Mouse (Mus musculus): ENCODE data around the gene Hspg2. TPM values are rescaled to one million over a fixed set of nuclear protein-coding genes. Genes with fewer than 3 reads are reported as not detected.
"Not testable (repeated sequence)": the region's sequence is repeated elsewhere in the genome, so short reads cannot be mapped to it uniquely, and the experiment has no call there.

Gene Hspg2
- polyA plus RNA-seq (2012; fragmentation: generic; extraction: Trizol), result 108 TPM
- long read RNA-seq, experiment 1, partial matches to known transcripts, result 0 of 8 reads
- long read RNA-seq, experiment 1, other reads (novel, unspliced or antisense), result 8 of 8 reads
- long read RNA-seq, experiment 2, partial matches to known transcripts, result 4 of 7 reads
- long read RNA-seq, experiment 2, other reads (novel, unspliced or antisense), result 3 of 7 reads

- H3K36me3 ChIP-seq (ENCODE audit: control insufficient read depth, insufficient read depth), result peaks cover 14% of the 10 kb centered on the region
- TF ChIP-seq MYOD1 (IDR thresholded peaks at IDR 0.05; ENCODE audit: control insufficient read depth, insufficient read length, low read depth), result no peak
- TF ChIP-seq MAX (IDR thresholded peaks at IDR 0.05), result peak; percentile 27
- peak within 1 kb of the TSS; percentile 83 for H3ac ChIP-seq (ENCODE audit: control insufficient read depth, insufficient read length, low read depth)
- H3K4me3 ChIP-seq (ENCODE audit: insufficient read depth, poor library complexity, severe bottlenecking), result peak within 1 kb of the TSS; percentile 93
- H3K79me3 ChIP-seq (ENCODE audit: low read depth), result peaks cover 45% of the 10 kb centered on the region
- H3K79me2 ChIP-seq (ENCODE audit: control insufficient read depth, insufficient read depth), result peaks cover 50% of the 10 kb centered on the region
- no peaks in the 10 kb centered on the region for H3K27me3 ChIP-seq (ENCODE audit: control insufficient read depth, insufficient read depth, insufficient read length)
Measured at GRCm38 (mm10) chr4:137468260-137469080, at the start of gene Hspg2. Gene Hspg2 (plus strand): TSS chr4:137468769.

GRCm38 (mm10) chr4:137430502-137430901 lies 38.1 kb upstream of the Hspg2 start, which contains the start of gene Cela3b:
Gene Cela3b (minus strand): TSS chr4:137430540.
- no peaks in the 10 kb centered on the region for H3K79me2 ChIP-seq (ENCODE audit: control insufficient read depth, insufficient read depth)
- H3ac ChIP-seq (ENCODE audit: control insufficient read depth, insufficient read length, low read depth), result no peak within 1 kb of the TSS
- no peaks in the 10 kb centered on the region for H3K36me3 ChIP-seq (ENCODE audit: control insufficient read depth, insufficient read depth)
- peaks cover 6% of the 10 kb centered on the region for H3K27me3 ChIP-seq (ENCODE audit: control insufficient read depth, insufficient read depth, insufficient read length)
- H3K79me3 ChIP-seq (ENCODE audit: low read depth), result no peaks in the 10 kb centered on the region
- TF ChIP-seq USF1 (IDR thresholded peaks at IDR 0.05; ENCODE audit: low read depth), result no peak
- no peak for TF ChIP-seq MYOG (IDR thresholded peaks at IDR 0.05; ENCODE audit: control insufficient read depth, extremely low read depth, insufficient read length)
- no peak for TF ChIP-seq MYOD1 (IDR thresholded peaks at IDR 0.05; ENCODE audit: control insufficient read depth, insufficient read length, low read depth)
- TF ChIP-seq CEBPB (IDR thresholded peaks at IDR 0.05; ENCODE audit: low read depth), result no peak
- TF ChIP-seq FOSL1 (IDR thresholded peaks at IDR 0.05; ENCODE audit: insufficient read depth, low read length, poor library complexity, severe bottlenecking), result no peak
- no peak for TF ChIP-seq MAX (IDR thresholded peaks at IDR 0.05)
- TF ChIP-seq CTCF (IDR thresholded peaks at IDR 0.05; ENCODE audit: control insufficient read depth, insufficient read depth, insufficient read length), result no peak
- no peak within 1 kb of the TSS for H3K4me3 ChIP-seq (ENCODE audit: insufficient read depth, poor library complexity, severe bottlenecking)

- not testable (repeated sequence) for H3K27me3 ChIP-seq (ENCODE audit: control insufficient read depth, insufficient read depth, insufficient read length); H3K4me3 ChIP-seq (ENCODE audit: insufficient read depth, poor library complexity, severe bottlenecking); H3ac ChIP-seq (ENCODE audit: control insufficient read depth, insufficient read length, low read depth); H3K79me3 ChIP-seq (ENCODE audit: low read depth); H3K36me3 ChIP-seq (ENCODE audit: control insufficient read depth, insufficient read depth); H3K79me2 ChIP-seq (ENCODE audit: control insufficient read depth, insufficient read depth)
Measured at GRCm38 (mm10) chr4:137432700-137433550, 35.6 kb upstream of the Hspg2 start.

GRCm38 (mm10) chr4:137436979-137437669 lies 31.4 kb upstream of the Hspg2 start:
- Histone ChIP-seq H3K36me3 (ENCODE audit: control insufficient read depth, insufficient read depth) (no peaks in the 10 kb centered on the region), H3K27me3 (ENCODE audit: control insufficient read depth, insufficient read depth, insufficient read length) (no peaks in the 10 kb centered on the region), H3K4me3 (ENCODE audit: insufficient read depth, poor library complexity, severe bottlenecking) (no peak overlapping the region), H3ac (ENCODE audit: control insufficient read depth, insufficient read length, low read depth) (no peak overlapping the region), H3K79me3 (ENCODE audit: low read depth) (no peaks in the 10 kb centered on the region), H3K79me2 (ENCODE audit: control insufficient read depth, insufficient read depth) (no peaks in the 10 kb centered on the region)
- TF ChIP-seq FOSL1 (IDR thresholded peaks at IDR 0.05; ENCODE audit: insufficient read depth, low read length, poor library complexity, severe bottlenecking) (no peak), USF1 (IDR thresholded peaks at IDR 0.05; ENCODE audit: low read depth) (no peak), CEBPB (IDR thresholded peaks at IDR 0.05; ENCODE audit: low read depth) (no peak), MYOG (IDR thresholded peaks at IDR 0.05; ENCODE audit: control insufficient read depth, extremely low read depth, insufficient read length) (no peak), CTCF (IDR thresholded peaks at IDR 0.05; ENCODE audit: control insufficient read depth, insufficient read depth, insufficient read length) (no peak), MAX (IDR thresholded peaks at IDR 0.05) (no peak), MYOD1 (IDR thresholded peaks at IDR 0.05; ENCODE audit: control insufficient read depth, insufficient read length, low read depth) (no peak)

GRCm38 (mm10) chr4:137438842-137439241 lies 29.7 kb upstream of the Hspg2 start:
- no peaks in the 10 kb centered on the region for H3K79me2 ChIP-seq (ENCODE audit: control insufficient read depth, insufficient read depth)
- no peaks in the 10 kb centered on the region for H3K27me3 ChIP-seq (ENCODE audit: control insufficient read depth, insufficient read depth, insufficient read length)
- no peak overlapping the region for H3ac ChIP-seq (ENCODE audit: control insufficient read depth, insufficient read length, low read depth)
- H3K4me3 ChIP-seq (ENCODE audit: insufficient read depth, poor library complexity, severe bottlenecking), result no peak overlapping the region
- H3K36me3 ChIP-seq (ENCODE audit: control insufficient read depth, insufficient read depth), result no peaks in the 10 kb centered on the region
- no peaks in the 10 kb centered on the region for H3K79me3 ChIP-seq (ENCODE audit: low read depth)
- TF ChIP-seq USF1 (IDR thresholded peaks at IDR 0.05; ENCODE audit: low read depth) (no peak), CTCF (IDR thresholded peaks at IDR 0.05; ENCODE audit: control insufficient read depth, insufficient read depth, insufficient read length) (no peak), MYOD1 (IDR thresholded peaks at IDR 0.05; ENCODE audit: control insufficient read depth, insufficient read length, low read depth) (no peak), FOSL1 (IDR thresholded peaks at IDR 0.05; ENCODE audit: insufficient read depth, low read length, poor library complexity, severe bottlenecking) (no peak), MAX (IDR thresholded peaks at IDR 0.05) (no peak), MYOG (IDR thresholded peaks at IDR 0.05; ENCODE audit: control insufficient read depth, extremely low read depth, insufficient read length) (no peak), CEBPB (IDR thresholded peaks at IDR 0.05; ENCODE audit: low read depth) (no peak)
